Mouse (Mus musculus): ENCODE data around the gene Spin2c.

DNA sequence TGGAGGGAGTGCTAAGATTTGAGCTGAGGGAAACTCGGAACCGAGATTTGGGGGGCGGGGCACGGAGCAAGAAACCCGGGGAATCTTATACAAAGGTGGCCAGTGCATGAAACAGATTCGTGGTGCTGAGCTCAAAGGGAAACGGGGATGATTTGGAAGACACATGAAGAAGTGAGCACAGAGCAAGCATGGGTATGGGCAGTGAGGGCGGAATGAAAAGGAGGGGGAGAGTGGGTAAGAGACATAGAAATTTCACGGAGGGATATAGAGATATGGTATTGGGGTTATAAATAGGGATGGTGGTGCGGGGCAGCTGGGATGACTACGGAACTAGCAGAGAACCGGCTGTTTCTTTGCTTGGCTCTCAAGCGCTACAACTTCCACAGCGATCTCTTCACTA, 581 bp downstream of the Spin2c start:
- TF ChIP-seq CTCF (conservative IDR thresholded peaks at IDR 0.05; ENCODE audit: low read length) = no peak
- no peak for TF ChIP-seq NANOG (IDR thresholded peaks at IDR 0.05; ENCODE audit: borderline replicate concordance, low read length)
- TF ChIP-seq POU5F1 (IDR thresholded peaks at IDR 0.05; ENCODE audit: borderline replicate concordance, low read length) = no peak

Data from E14TG2a.4 (cell line).